Mouse (Mus musculus) embryonic stem cell, embryonic (primary cell): Measurements from ENCODE around the gene Abhd14a.

Experiments used
- CTCF ChIA-PET, 4 experiments: fragments of 300-600 bp in 2 of 4; fragments of 350-600 bp in 2 of 4; sonication (Branson Sonifier 250); formaldehyde crosslinking; loops; one replicate each; lab custom pipeline; 2022; ENCODE audit warnings: inconsistent platforms in 2 of 4; lab: Charles Lee
- POLR2A ChIA-PET, 4 experiments: fragments of 300-600 bp in 2 of 4; fragments of 350-600 bp in 2 of 4; sonication (Branson Sonifier 250); formaldehyde crosslinking; loops; one replicate each; lab custom pipeline; 2022; ENCODE audit warnings: antibody characterized with exemption in 4 of 4, inconsistent platforms in 1 of 4; lab: Charles Lee

Abhd14a gene

GRCm38 (mm10) chr9:106447348-106447747 is at the start of gene Abhd14a, which contains the start of gene Abhd14b:
Abhd14a (minus strand) TSS chr9:106447678.
Abhd14b (plus strand) TSS chr9:106447459.
- POLR2A ChIA-PET, result interaction anchor here (0.6 to 16.6 kb wide), 26 partner anchors 8 to 277 kb away, joined by 3 to 505 read pairs (median 4); partner anchors contain the start of genes Parp3 (in 3 of the 4), Rpl29 (in 3 of the 4), Acy1 (in 2 of the 4) and Rrp9 (in 2 of the 4)
- CTCF ChIA-PET, result interaction anchor here in 3 of 4 experiments (0.9 to 7.4 kb wide), 16 partner anchors 9 to 236 kb away, joined by 3 to 86 read pairs (median 5); partner anchors contain the start of genes Parp3 (in 3 of the 3), Acy1 (in 2 of the 3), Rrp9 (in 2 of the 3) and Rpl29 (in 1 of the 3)

- CTCF ChIA-PET, result interaction anchor here in 2 of 4 experiments (1.3 kb wide), 1 partner anchor 11 kb away, joined by 4 read pairs; the partner anchor contains the start of gene Parp3 (in 2 of the 2)
Measured at GRCm38 (mm10) chr9:106487602-106488001, 40.1 kb upstream of the Abhd14a start.

GRCm38 (mm10) chr9:106485076-106485475 is 37.6 kb upstream of the Abhd14a start:
- ChIA-PET POLR2A (interaction anchor here in 2 of 4 experiments (0.9 to 2.9 kb wide), 5 partner anchors 8 to 56 kb away, joined by 4 to 22 read pairs (median 4); partner anchors contain the start of genes Parp3 (in 2 of the 2), Rrp9 (in 2 of the 2) and Rpl29 (in 1 of the 2)), CTCF (interaction anchor here in 2 of 4 experiments (0.5 to 1.8 kb wide), 3 partner anchors 8 to 230 kb away, joined by 6 to 10 read pairs (median 6); partner anchors contain the start of gene Parp3 (in 2 of the 2))

More at GRCm38 (mm10) chr9:106487602-106488001, 40.1 kb upstream of the Abhd14a start:
- POLR2A ChIA-PET, result interaction anchor here in 2 of 4 experiments (0.5 to 2.9 kb wide), 3 partner anchors 11 to 34 kb away, joined by 3 to 22 read pairs (median 5); partner anchors contain the start of genes Parp3 (in 2 of the 2) and Rrp9 (in 1 of the 2)

GRCm38 (mm10) chr9:106483606-106484005 is 36.1 kb upstream of the Abhd14a start:
- ChIA-PET POLR2A (interaction anchor here (0.6 to 2.6 kb wide), 19 partner anchors 16 to 627 kb away, joined by 3 to 14 read pairs (median 3); partner anchors contain the start of genes Rpl29 (in 3 of the 4), Wdr82 (in 2 of the 4), Abhd14a (in 1 of the 4) and Abhd14b (in 1 of the 4)), CTCF (interaction anchor here in 1 of 4 experiments (1.4 kb wide), 1 partner anchor 160 kb away, joined by 4 read pairs; no protein-coding TSS in a partner anchor)

- ChIA-PET CTCF (interaction anchor here in 1 of 4 experiments (1.4 kb wide), 1 partner anchor 160 kb away, joined by 4 read pairs; no protein-coding TSS in a partner anchor), POLR2A (interaction anchor here (0.5 to 2.6 kb wide), 15 partner anchors 16 to 814 kb away, joined by 3 to 14 read pairs (median 3); partner anchors contain the start of genes Rpl29 (in 3 of the 4), Abhd14a (in 1 of the 4), Abhd14b (in 1 of the 4) and Acy1 (in 1 of the 4))
Measured at GRCm38 (mm10) chr9:106483136-106483535, 35.7 kb upstream of the Abhd14a start.

GRCm38 (mm10) chr9:106482578-106483115 is 35.2 kb upstream of the Abhd14a start:
- ChIA-PET POLR2A (interaction anchor here (0.5 to 2.6 kb wide), 17 partner anchors 8 to 814 kb away, joined by 3 to 14 read pairs (median 4); partner anchors contain the start of genes Rpl29 (in 3 of the 4), Abhd14a (in 1 of the 4), Abhd14b (in 1 of the 4) and Acy1 (in 1 of the 4)), CTCF (no interaction called here)

GRCm38 (mm10) chr9:106481676-106482075 is 34.2 kb upstream of the Abhd14a start:
- POLR2A ChIA-PET, result interaction anchor here in 3 of 4 experiments (0.6 to 7.0 kb wide), 8 partner anchors 9 to 362 kb away, joined by 3 to 148 read pairs (median 4); partner anchors contain the start of genes Rpl29 (in 2 of the 3) and Acy1 (in 1 of the 3)
- CTCF ChIA-PET, result no interaction called here

GRCm38 (mm10) chr9:106481075-106481474 is 33.6 kb upstream of the Abhd14a start:
- ChIA-PET CTCF (no interaction called here), POLR2A (interaction anchor here in 2 of 4 experiments (0.6 to 7.0 kb wide), 8 partner anchors 9 to 1104 kb away, joined by 3 to 148 read pairs (median 3); partner anchors contain the start of genes Acy1 (in 1 of the 2), Pcbp4 (in 1 of the 2) and Rpl29 (in 1 of the 2))

GRCm38 (mm10) chr9:106480541-106480940 is 33.1 kb upstream of the Abhd14a start:
- CTCF ChIA-PET, result interaction anchor here in 1 of 4 experiments (1.0 to 1.3 kb wide), 2 partner anchors 23 to 173 kb away, joined by 3 read pairs; no protein-coding TSS in a partner anchor

GRCm38 (mm10) chr9:106478101-106478500 is 30.6 kb upstream of the Abhd14a start:
- POLR2A ChIA-PET, result interaction anchor here in 3 of 4 experiments (0.6 to 9.4 kb wide), 14 partner anchors 8 to 310 kb away, joined by 3 to 173 read pairs (median 12); partner anchors contain the start of genes Rpl29 (in 3 of the 3), Abhd14a (in 2 of the 3), Abhd14b (in 2 of the 3) and Gpr62 (in 1 of the 3)
- CTCF ChIA-PET, result interaction anchor here in 3 of 4 experiments (0.6 to 2.5 kb wide), 3 partner anchors 50 to 120 kb away, joined by 3 to 35 read pairs (median 3); partner anchors contain the start of gene Rpl29 (in 1 of the 3)

More at GRCm38 (mm10) chr9:106480541-106480940, 33.1 kb upstream of the Abhd14a start:
- POLR2A ChIA-PET, result interaction anchor here in 2 of 4 experiments (0.6 to 7.0 kb wide), 8 partner anchors 9 to 1105 kb away, joined by 3 to 148 read pairs (median 4); partner anchors contain the start of genes Abhd14a (in 1 of the 2), Abhd14b (in 1 of the 2), Pcbp4 (in 1 of the 2) and Rpl29 (in 1 of the 2)

GRCm38 (mm10) chr9:106477649-106478048 is 30.2 kb upstream of the Abhd14a start:
- ChIA-PET CTCF (interaction anchor here (0.6 to 3.0 kb wide), 86 partner anchors 8 to 414 kb away, joined by 3 to 86 read pairs (median 6); partner anchors contain the start of genes Abhd14a (in 3 of the 4), Abhd14b (in 3 of the 4), Rpl29 (in 3 of the 4) and Acy1 (in 2 of the 4)), POLR2A (interaction anchor here (0.5 to 9.4 kb wide), 68 partner anchors 8 to 414 kb away, joined by 3 to 173 read pairs (median 7); partner anchors contain the start of genes Abhd14a (in 4 of the 4), Acy1 (in 4 of the 4), Abhd14b (in 3 of the 4) and Rpl29 (in 3 of the 4))

- CTCF ChIA-PET, result interaction anchor here (0.6 to 3.0 kb wide), 115 partner anchors 9 to 819 kb away, joined by 3 to 86 read pairs (median 5); partner anchors contain the start of genes Rpl29 (in 4 of the 4), Abhd14a (in 3 of the 4), Abhd14b (in 3 of the 4) and Acy1 (in 3 of the 4)
- POLR2A ChIA-PET, result interaction anchor here (0.5 to 9.4 kb wide), 86 partner anchors 9 to 1086 kb away, joined by 3 to 173 read pairs (median 5); partner anchors contain the start of genes Abhd14a (in 4 of the 4), Acy1 (in 4 of the 4), Abhd14b (in 3 of the 4) and Manf (in 3 of the 4)
Measured at GRCm38 (mm10) chr9:106476924-106477484, 29.5 kb upstream of the Abhd14a start, which contains the start of gene Parp3. Parp3 (minus strand) TSS chr9:106476949.

- ChIA-PET POLR2A (interaction anchor here (0.6 to 9.4 kb wide), 82 partner anchors 9 to 1087 kb away, joined by 3 to 173 read pairs (median 5); partner anchors contain the start of genes Acy1 (in 4 of the 4), Abhd14a (in 3 of the 4), Abhd14b (in 3 of the 4) and Manf (in 3 of the 4)), CTCF (interaction anchor here (0.6 to 3.0 kb wide), 104 partner anchors 9 to 820 kb away, joined by 3 to 86 read pairs (median 5); partner anchors contain the start of genes Rpl29 (in 4 of the 4), Abhd14a (in 3 of the 4), Abhd14b (in 3 of the 4) and Acy1 (in 3 of the 4))
Measured at GRCm38 (mm10) chr9:106476002-106476923, 28.8 kb upstream of the Abhd14a start.

- CTCF ChIA-PET, result interaction anchor here (0.6 to 3.0 kb wide), 23 partner anchors 9 to 249 kb away, joined by 3 to 86 read pairs (median 12); partner anchors contain the start of genes Abhd14a (in 2 of the 4), Abhd14b (in 2 of the 4), Rpl29 (in 2 of the 4) and Gpr62 (in 1 of the 4)
- POLR2A ChIA-PET, result interaction anchor here (0.6 to 9.4 kb wide), 28 partner anchors 9 to 1087 kb away, joined by 3 to 173 read pairs (median 8); partner anchors contain the start of genes Abhd14a (in 3 of the 4), Acy1 (in 3 of the 4), Rpl29 (in 3 of the 4) and Abhd14b (in 2 of the 4)
Measured at GRCm38 (mm10) chr9:106475663-106476001, 28.2 kb upstream of the Abhd14a start, which contains the start of gene Rrp9. Rrp9 (plus strand) TSS chr9:106475963.
